Mouse (Mus musculus): ENCODE results near the gene Desi1. TPM values are rescaled to one million over a fixed set of nuclear protein-coding genes. Genes with fewer than 3 reads are reported as not detected.

Desi1 gene
- 20.8 and 22.8 TPM in 2 replicates for polyA plus RNA-seq (2015; fragmentation: Nextera tagmentation; extraction: Ambion mirVana)

- 89% methylated on average over 4 of the region's 4 CpGs for WGBS
- H3K4me3 ChIP-seq (ENCODE audit: low read depth, low read length): no peak within 1 kb of the TSS
- no peak within 1 kb of the TSS for H3K9ac ChIP-seq (ENCODE audit: low read length)
- H3K4me1 ChIP-seq (replicated peaks; ENCODE audit: control insufficient read depth, insufficient read depth): no peaks in the 10 kb centered on the region
- H3K4me2 ChIP-seq (replicated peaks; ENCODE audit: low read depth): no peak within 1 kb of the TSS
- H3K36me3 ChIP-seq (ENCODE audit: control insufficient read depth, insufficient read depth, low read length): peaks cover 9% of the 10 kb centered on the region
- ATAC-seq (ENCODE audit: low FRiP score, low TSS enrichment): no peak
- TF ChIP-seq EP300 (optimal IDR thresholded peaks at IDR 0.05) (no peak), CTCF (IDR thresholded peaks at IDR 0.05; ENCODE audit: low read depth) (no peak)
- H3K27ac ChIP-seq (replicated peaks): no peak within 1 kb of the TSS
- H3K27me3 ChIP-seq (ENCODE audit: control insufficient read depth, insufficient read depth, low read length): no peaks in the 10 kb centered on the region
- H3K9me3 ChIP-seq (ENCODE audit: control insufficient read depth, low read length): no peaks in the 10 kb centered on the region
- no peak for DNase-seq (ENCODE audit: low spot score)
Measured at GRCm38 (mm10) chr15:82033762-82034161, at the start of gene Desi1. Gene Desi1, minus strand, starts transcription at chr15:82033862.

GRCm38 (mm10) chr15:82081161-82081560 lies 47.5 kb upstream of the Desi1 start:
- ATAC-seq (ENCODE audit: low FRiP score, low TSS enrichment): 0 out of 2 replicates have a peak, but pooled peaks have one; percentile 45
- DNase-seq (ENCODE audit: low spot score): peak; percentile 39
- no peak overlapping the region for H3K27ac ChIP-seq (replicated peaks)
- H3K36me3 ChIP-seq (ENCODE audit: control insufficient read depth, insufficient read depth, low read length): no peaks in the 10 kb centered on the region
- H3K9me3 ChIP-seq (ENCODE audit: control insufficient read depth, low read length): no peaks in the 10 kb centered on the region
- H3K4me3 ChIP-seq (ENCODE audit: low read depth, low read length): no peak overlapping the region
- H3K9ac ChIP-seq (ENCODE audit: low read length): no peak overlapping the region
- TF ChIP-seq CTCF (IDR thresholded peaks at IDR 0.05; ENCODE audit: low read depth): peak; percentile 70
- no peak for TF ChIP-seq EP300 (optimal IDR thresholded peaks at IDR 0.05)
- 32% methylated on average over 7 of the region's 7 CpGs for WGBS
- H3K4me2 ChIP-seq (replicated peaks; ENCODE audit: low read depth): no peak overlapping the region
- H3K27me3 ChIP-seq (ENCODE audit: control insufficient read depth, insufficient read depth, low read length): no peaks in the 10 kb centered on the region
- H3K4me1 ChIP-seq (replicated peaks; ENCODE audit: control insufficient read depth, insufficient read depth): no peaks in the 10 kb centered on the region

GRCm38 (mm10) chr15:82079883-82080282 lies 46.2 kb upstream of the Desi1 start:
- no peaks in the 10 kb centered on the region for H3K36me3 ChIP-seq (ENCODE audit: control insufficient read depth, insufficient read depth, low read length)
- no peak for TF ChIP-seq CTCF (IDR thresholded peaks at IDR 0.05; ENCODE audit: low read depth)
- no peak for TF ChIP-seq EP300 (optimal IDR thresholded peaks at IDR 0.05)
- WGBS: 55% methylated on average over 10 of the region's 10 CpGs

GRCm38 (mm10) chr15:82073490-82073889 lies 39.8 kb upstream of the Desi1 start:
- Histone ChIP-seq H3K4me1 (replicated peaks; ENCODE audit: control insufficient read depth, insufficient read depth) (no peaks in the 10 kb centered on the region), H3K9me3 (ENCODE audit: control insufficient read depth, low read length) (no peaks in the 10 kb centered on the region), H3K4me3 (ENCODE audit: low read depth, low read length) (no peak overlapping the region), H3K27ac (replicated peaks) (no peak overlapping the region), H3K9ac (ENCODE audit: low read length) (no peak overlapping the region), H3K4me2 (replicated peaks; ENCODE audit: low read depth) (no peak overlapping the region), H3K27me3 (ENCODE audit: control insufficient read depth, insufficient read depth, low read length) (peaks cover 10% of the 10 kb centered on the region; the same call in 1 of the 2 replicates), H3K36me3 (ENCODE audit: control insufficient read depth, insufficient read depth, low read length) (no peaks in the 10 kb centered on the region)
- DNase-seq (ENCODE audit: low spot score): no peak
- WGBS: 62% methylated on average over 7 of the region's 7 CpGs
- ATAC-seq (ENCODE audit: low FRiP score, low TSS enrichment): no peak
- TF ChIP-seq CTCF (IDR thresholded peaks at IDR 0.05; ENCODE audit: low read depth) (no peak), EP300 (optimal IDR thresholded peaks at IDR 0.05) (no peak)

More at GRCm38 (mm10) chr15:82079883-82080282, 46.2 kb upstream of the Desi1 start:
- no peak overlapping the region for H3K4me3 ChIP-seq (ENCODE audit: low read depth, low read length)
- H3K9me3 ChIP-seq (ENCODE audit: control insufficient read depth, low read length): no peaks in the 10 kb centered on the region
- H3K9ac ChIP-seq (ENCODE audit: low read length): no peak overlapping the region
- no peaks in the 10 kb centered on the region for H3K27me3 ChIP-seq (ENCODE audit: control insufficient read depth, insufficient read depth, low read length)
- H3K27ac ChIP-seq (replicated peaks): no peak overlapping the region
- no peak for DNase-seq (ENCODE audit: low spot score)
- no peak for ATAC-seq (ENCODE audit: low FRiP score, low TSS enrichment)
- no peak overlapping the region for H3K4me2 ChIP-seq (replicated peaks; ENCODE audit: low read depth)
- no peaks in the 10 kb centered on the region for H3K4me1 ChIP-seq (replicated peaks; ENCODE audit: control insufficient read depth, insufficient read depth)

- ATAC-seq (ENCODE audit: low FRiP score, low TSS enrichment) (no peak), DNase-seq (ENCODE audit: low spot score) (no peak)
- no peak overlapping the region for H3K9ac ChIP-seq (ENCODE audit: low read length)
- no peak overlapping the region for H3K4me2 ChIP-seq (replicated peaks; ENCODE audit: low read depth)
- H3K27me3 ChIP-seq (ENCODE audit: control insufficient read depth, insufficient read depth, low read length): peaks cover 10% of the 10 kb centered on the region; the same call in 1 of the 2 replicates
- H3K9me3 ChIP-seq (ENCODE audit: control insufficient read depth, low read length): no peaks in the 10 kb centered on the region
- H3K27ac ChIP-seq (replicated peaks): no peak overlapping the region
- H3K4me1 ChIP-seq (replicated peaks; ENCODE audit: control insufficient read depth, insufficient read depth): no peaks in the 10 kb centered on the region
- no peak for TF ChIP-seq CTCF (IDR thresholded peaks at IDR 0.05; ENCODE audit: low read depth)
- no peak for TF ChIP-seq EP300 (optimal IDR thresholded peaks at IDR 0.05)
- H3K4me3 ChIP-seq (ENCODE audit: low read depth, low read length): no peak overlapping the region
- 88% methylated on average over 26 of the region's 26 CpGs for WGBS
- no peaks in the 10 kb centered on the region for H3K36me3 ChIP-seq (ENCODE audit: control insufficient read depth, insufficient read depth, low read length)
Measured at GRCm38 (mm10) chr15:82071816-82072469, 38.3 kb upstream of the Desi1 start.

- H3K4me1 ChIP-seq (replicated peaks; ENCODE audit: control insufficient read depth, insufficient read depth): no peaks in the 10 kb centered on the region
- no peak for ATAC-seq (ENCODE audit: low FRiP score, low TSS enrichment)
- no peaks in the 10 kb centered on the region for H3K9me3 ChIP-seq (ENCODE audit: control insufficient read depth, low read length)
- WGBS: 19% methylated on average over 40 of the region's 40 CpGs
- H3K9ac ChIP-seq (ENCODE audit: low read length): no peak within 1 kb of the TSS
- H3K4me3 ChIP-seq (ENCODE audit: low read depth, low read length): no peak within 1 kb of the TSS; the same call in 1 of the 2 replicates
- peaks cover 10% of the 10 kb centered on the region; the same call in 1 of the 2 replicates for H3K27me3 ChIP-seq (ENCODE audit: control insufficient read depth, insufficient read depth, low read length)
- H3K4me2 ChIP-seq (replicated peaks; ENCODE audit: low read depth): no peak within 1 kb of the TSS
- no peak for TF ChIP-seq EP300 (optimal IDR thresholded peaks at IDR 0.05)
- TF ChIP-seq CTCF (IDR thresholded peaks at IDR 0.05; ENCODE audit: low read depth): no peak
- H3K36me3 ChIP-seq (ENCODE audit: control insufficient read depth, insufficient read depth, low read length): no peaks in the 10 kb centered on the region
- DNase-seq (ENCODE audit: low spot score): no peak
- no peak within 1 kb of the TSS for H3K27ac ChIP-seq (replicated peaks)
Measured at GRCm38 (mm10) chr15:82069898-82070297, 36.2 kb upstream of the Desi1 start, which contains the start of gene Mei1. Gene Mei1, plus strand, starts transcription at chr15:82069996.
